Mouse (Mus musculus): ENCODE measurements around the gene Pdzrn4.

GRCm38 (mm10) chr15:92435306-92435705, 38.6 kb downstream of the Pdzrn4 start:
- TF ChIP-seq POLR2A (IDR thresholded peaks at IDR 0.05; ENCODE audit: low read depth, low read length), result no peak
- no peak for TF ChIP-seq CTCF (IDR thresholded peaks at IDR 0.05; ENCODE audit: extremely low read depth, insufficient read length, insufficient replicate concordance, low read depth, low read length)

All from small intestine, adult 2 months (tissue).